Mouse (Mus musculus): Measurements from ENCODE around the gene Myog. TPM values are rescaled to one million over a fixed set of nuclear protein-coding genes. Genes with fewer than 3 reads are reported as not detected.

The Myog gene
- polyA plus RNA-seq, 1 experiment from 2014 or later, result not detected

DNA sequence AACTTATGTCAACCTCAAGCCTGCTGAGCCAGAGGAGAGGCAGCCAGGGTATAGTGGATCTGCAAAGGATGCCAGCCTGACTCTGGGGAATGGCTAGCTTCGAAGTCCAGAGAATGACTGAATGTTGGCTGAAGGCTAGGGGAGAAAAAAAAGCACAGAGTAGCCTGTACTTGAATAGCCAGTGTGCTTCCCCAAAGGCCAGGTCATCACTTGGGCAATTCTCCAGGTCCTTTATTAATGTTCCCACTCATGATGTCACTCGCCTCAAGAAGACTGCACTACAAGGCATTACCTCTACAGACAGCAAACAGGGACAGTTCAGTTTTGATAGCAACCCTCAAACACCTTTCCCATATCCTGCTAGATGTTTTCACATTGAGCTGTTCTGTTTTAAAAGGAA lies 20.5 kb downstream of the Myog start:
- DNase-seq (ENCODE audit: low spot score, missing footprints), result no peak
- H3K4me2 ChIP-seq, result no peak overlapping the region
- H3K4me3 ChIP-seq (ENCODE audit: low read depth, low read length), result no peak overlapping the region
- no peaks in the 10 kb centered on the region for H3K27me3 ChIP-seq (ENCODE audit: control insufficient read depth, insufficient read depth, low read length)
- H3K9ac ChIP-seq (ENCODE audit: low read length), result no peak overlapping the region
- no peak overlapping the region for H3K27ac ChIP-seq (ENCODE audit: low read depth, low read length)
- no peaks in the 10 kb centered on the region for H3K9me3 ChIP-seq (ENCODE audit: control insufficient read depth, low read length)
- H3K4me1 ChIP-seq (ENCODE audit: control insufficient read depth, insufficient read depth, low read length), result peaks cover 4% of the 10 kb centered on the region; the same call in 1 of the 2 replicates
- no peaks in the 10 kb centered on the region for H3K36me3 ChIP-seq (ENCODE audit: control insufficient read depth, insufficient read depth, low read length)
- WGBS, result 84% methylated on average over 2 of the region's 2 CpGs
- ATAC-seq (ENCODE audit: low FRiP score), result no peak

DNA sequence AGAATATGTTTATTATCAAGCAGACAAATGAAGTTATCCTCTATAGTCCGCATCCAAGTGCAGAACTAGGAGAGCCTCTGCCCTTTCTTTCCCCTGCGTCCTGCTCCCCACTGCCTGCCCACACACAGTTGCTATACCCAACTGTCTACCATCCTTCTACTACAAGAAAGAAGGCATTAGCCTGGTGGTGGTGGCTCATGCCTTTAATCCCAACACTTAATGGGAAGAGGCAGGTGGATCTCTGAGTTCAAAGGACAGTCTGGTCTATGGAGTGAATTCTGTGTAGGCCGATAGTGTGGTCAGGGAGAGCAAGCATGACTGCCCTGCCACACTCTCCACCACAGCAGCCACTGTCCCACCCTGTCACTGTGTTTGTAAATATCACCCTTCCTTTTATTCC lies 20.9 kb downstream of the Myog start:
- WGBS, result 92% methylated on average over 3 of the region's 3 CpGs
- no peak overlapping the region for H3K4me3 ChIP-seq (ENCODE audit: low read depth, low read length)
- ATAC-seq (ENCODE audit: low FRiP score), result no peak
- H3K27ac ChIP-seq (ENCODE audit: low read depth, low read length), result no peak overlapping the region
- DNase-seq (ENCODE audit: low spot score, missing footprints), result no peak
- H3K9ac ChIP-seq (ENCODE audit: low read length), result no peak overlapping the region
- no peaks in the 10 kb centered on the region for H3K9me3 ChIP-seq (ENCODE audit: control insufficient read depth, low read length)
- H3K27me3 ChIP-seq (ENCODE audit: control insufficient read depth, insufficient read depth, low read length), result no peaks in the 10 kb centered on the region
- H3K4me2 ChIP-seq, result no peak overlapping the region
- no peaks in the 10 kb centered on the region for H3K36me3 ChIP-seq (ENCODE audit: control insufficient read depth, insufficient read depth, low read length)
- peaks cover 4% of the 10 kb centered on the region; the same call in 1 of the 2 replicates for H3K4me1 ChIP-seq (ENCODE audit: control insufficient read depth, insufficient read depth, low read length)

DNA sequence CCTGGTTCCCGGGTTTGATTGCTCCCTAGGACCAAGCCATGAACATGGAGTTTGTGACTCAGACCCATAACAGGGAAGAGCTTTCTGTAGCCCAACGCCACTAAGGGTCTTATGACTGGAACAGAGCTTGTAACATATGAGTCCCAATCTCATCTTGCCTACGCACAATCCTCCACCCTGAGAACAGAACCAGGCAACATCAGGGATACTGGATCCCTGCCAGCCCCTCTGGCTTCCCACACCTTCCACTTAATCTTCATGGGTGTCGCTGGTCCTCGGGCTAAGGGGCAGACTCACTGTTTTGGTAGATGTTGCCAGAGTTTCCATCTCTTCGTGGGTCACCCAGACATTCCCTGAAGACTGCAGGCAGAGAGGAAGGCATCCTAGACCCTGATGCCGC lies 22.0 kb downstream of the Myog start:
- DNase-seq (ENCODE audit: low spot score, missing footprints) (no peak), ATAC-seq (ENCODE audit: low FRiP score) (no peak)
- peaks cover 4% of the 10 kb centered on the region; the same call in 1 of the 2 replicates for H3K4me1 ChIP-seq (ENCODE audit: control insufficient read depth, insufficient read depth, low read length)
- no peak overlapping the region for H3K27ac ChIP-seq (ENCODE audit: low read depth, low read length)
- no peak overlapping the region for H3K4me2 ChIP-seq
- H3K36me3 ChIP-seq (ENCODE audit: control insufficient read depth, insufficient read depth, low read length), result no peaks in the 10 kb centered on the region
- H3K27me3 ChIP-seq (ENCODE audit: control insufficient read depth, insufficient read depth, low read length), result no peaks in the 10 kb centered on the region
- H3K9ac ChIP-seq (ENCODE audit: low read length), result no peak overlapping the region
- WGBS, result 94% methylated on average over 7 of the region's 7 CpGs
- H3K4me3 ChIP-seq (ENCODE audit: low read depth, low read length), result no peak overlapping the region
- H3K9me3 ChIP-seq (ENCODE audit: control insufficient read depth, low read length), result no peaks in the 10 kb centered on the region

DNA sequence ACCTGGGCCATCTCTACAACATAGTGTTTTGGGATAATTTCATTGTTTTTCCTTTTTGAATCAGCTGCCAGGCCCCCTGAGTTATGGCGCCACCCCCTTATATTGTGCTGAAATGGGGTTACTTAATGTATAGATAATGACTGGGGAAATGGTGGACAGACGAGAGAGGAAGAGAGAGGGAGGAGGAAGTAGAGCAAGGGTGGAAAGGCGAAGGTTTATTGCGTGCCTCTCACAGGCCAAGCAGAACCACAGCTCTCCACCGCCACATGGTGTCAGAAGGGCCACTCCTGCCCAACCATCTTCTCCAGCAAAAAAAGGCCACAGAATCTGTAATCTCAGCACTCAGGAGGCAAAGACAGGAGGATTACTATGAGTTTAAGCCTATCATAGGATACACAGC lies 25.4 kb downstream of the Myog start:
- Histone ChIP-seq H3K27ac (ENCODE audit: low read depth, low read length) (no peak overlapping the region), H3K9me3 (ENCODE audit: control insufficient read depth, low read length) (no peaks in the 10 kb centered on the region), H3K9ac (ENCODE audit: low read length) (no peak overlapping the region), H3K4me1 (ENCODE audit: control insufficient read depth, insufficient read depth, low read length) (no peaks in the 10 kb centered on the region), H3K4me3 (ENCODE audit: low read depth, low read length) (no peak overlapping the region), H3K4me2 (no peak overlapping the region), H3K36me3 (ENCODE audit: control insufficient read depth, insufficient read depth, low read length) (no peaks in the 10 kb centered on the region), H3K27me3 (ENCODE audit: control insufficient read depth, insufficient read depth, low read length) (no peaks in the 10 kb centered on the region)
- ATAC-seq (ENCODE audit: low FRiP score) (no peak), DNase-seq (ENCODE audit: low spot score, missing footprints) (no peak)
- WGBS, result 86% methylated on average over 5 of the region's 5 CpGs

DNA sequence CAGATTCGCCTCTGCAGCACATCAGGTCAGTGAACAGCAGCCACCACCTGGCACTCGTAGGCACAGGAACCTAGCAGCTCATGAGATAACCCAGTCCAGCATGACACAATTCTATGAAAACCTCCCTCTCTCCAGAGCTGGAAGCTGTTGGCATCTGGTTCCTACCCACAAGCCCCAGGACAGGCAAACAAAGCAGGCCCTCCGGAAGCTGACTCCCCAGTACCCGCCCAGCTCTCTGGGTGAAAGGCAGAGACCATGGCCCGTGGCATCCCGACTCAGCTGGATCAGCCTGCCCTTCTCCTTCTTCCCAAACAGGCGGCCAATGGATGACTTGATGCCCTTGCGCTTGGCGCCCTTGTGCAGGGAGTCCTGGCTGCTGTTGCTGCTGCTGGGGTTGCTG lies 26.6 kb downstream of the Myog start:
- ATAC-seq (ENCODE audit: low FRiP score) (no peak), DNase-seq (ENCODE audit: low spot score, missing footprints) (peak; percentile 17)
- H3K4me3 ChIP-seq (ENCODE audit: low read depth, low read length), result no peak overlapping the region
- no peak overlapping the region for H3K9ac ChIP-seq (ENCODE audit: low read length)
- H3K9me3 ChIP-seq (ENCODE audit: control insufficient read depth, low read length), result no peaks in the 10 kb centered on the region
- 89% methylated on average over 9 of the region's 9 CpGs for WGBS
- H3K27ac ChIP-seq (ENCODE audit: low read depth, low read length), result no peak overlapping the region
- H3K4me2 ChIP-seq, result no peak overlapping the region
- no peaks in the 10 kb centered on the region for H3K27me3 ChIP-seq (ENCODE audit: control insufficient read depth, insufficient read depth, low read length)
- H3K4me1 ChIP-seq (ENCODE audit: control insufficient read depth, insufficient read depth, low read length), result peaks cover 5% of the 10 kb centered on the region; the same call in 1 of the 2 replicates
- no peaks in the 10 kb centered on the region for H3K36me3 ChIP-seq (ENCODE audit: control insufficient read depth, insufficient read depth, low read length)

DNA sequence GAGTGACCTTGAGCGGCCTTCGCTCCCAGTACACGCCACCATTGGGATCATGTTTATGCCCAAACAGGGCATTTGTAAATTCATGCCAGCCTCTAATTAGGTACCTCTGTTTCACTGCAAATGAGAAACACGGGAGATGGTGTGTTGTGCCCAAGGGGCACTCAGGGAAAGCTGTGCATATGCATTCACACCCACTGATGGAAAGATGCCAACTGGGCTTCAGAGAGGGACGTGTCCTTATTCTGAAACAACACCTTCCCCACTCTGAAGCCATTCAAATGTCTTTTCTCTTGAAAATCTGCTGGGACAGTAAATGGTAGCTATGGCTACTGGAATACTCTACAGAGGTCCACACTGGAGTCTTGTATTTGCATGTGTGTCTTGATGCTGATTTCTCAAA lies 28.5 kb downstream of the Myog start:
- WGBS, result 85% methylated on average over 5 of the region's 5 CpGs
- Histone ChIP-seq H3K4me3 (ENCODE audit: low read depth, low read length) (no peak overlapping the region), H3K9me3 (ENCODE audit: control insufficient read depth, low read length) (no peaks in the 10 kb centered on the region), H3K4me1 (ENCODE audit: control insufficient read depth, insufficient read depth, low read length) (peaks cover 5% of the 10 kb centered on the region; the same call in 1 of the 2 replicates), H3K27ac (ENCODE audit: low read depth, low read length) (no peak overlapping the region), H3K27me3 (ENCODE audit: control insufficient read depth, insufficient read depth, low read length) (no peaks in the 10 kb centered on the region), H3K4me2 (no peak overlapping the region), H3K36me3 (ENCODE audit: control insufficient read depth, insufficient read depth, low read length) (no peaks in the 10 kb centered on the region), H3K9ac (ENCODE audit: low read length) (no peak overlapping the region)
- DNase-seq (ENCODE audit: low spot score, missing footprints), result no peak
- ATAC-seq (ENCODE audit: low FRiP score), result no peak

DNA sequence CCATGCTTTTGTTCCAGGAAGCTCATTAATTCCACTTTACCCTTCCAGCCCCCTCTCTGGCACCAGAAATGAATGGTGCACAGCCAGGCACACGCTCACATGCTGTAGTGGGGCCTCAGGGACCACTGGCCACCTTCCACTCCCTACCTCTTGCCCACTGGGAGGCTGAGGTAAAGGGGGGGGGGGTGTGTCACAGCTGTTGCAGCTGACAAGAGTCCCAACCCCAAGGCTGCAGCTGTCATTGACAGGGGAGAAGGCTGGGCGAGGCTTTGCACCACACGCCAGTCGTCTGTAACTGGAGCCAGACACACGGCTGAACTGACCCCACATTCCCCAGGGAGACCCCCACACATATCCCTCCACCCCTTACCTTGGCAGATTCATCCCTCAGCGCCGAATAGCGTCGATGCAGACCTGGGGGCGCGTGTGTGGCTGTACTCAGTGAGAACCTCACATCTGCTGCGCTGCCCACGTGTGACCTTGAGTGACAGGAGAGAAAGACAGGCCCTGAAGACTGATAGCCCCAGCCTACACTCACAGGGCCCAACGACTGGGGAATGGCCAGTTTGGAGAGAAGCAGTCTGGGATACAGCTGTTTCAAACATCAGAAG lies 31.0 kb downstream of the Myog start:
- H3K4me2 ChIP-seq, result no peak overlapping the region
- DNase-seq (ENCODE audit: low spot score, missing footprints) (peak; percentile 75), ATAC-seq (ENCODE audit: low FRiP score) (no peak)
- H3K27ac ChIP-seq (ENCODE audit: low read depth, low read length), result no peak overlapping the region
- no peaks in the 10 kb centered on the region for H3K36me3 ChIP-seq (ENCODE audit: control insufficient read depth, insufficient read depth, low read length)
- WGBS, result 74% methylated on average over 14 of the region's 14 CpGs
- no peaks in the 10 kb centered on the region for H3K27me3 ChIP-seq (ENCODE audit: control insufficient read depth, insufficient read depth, low read length)
- no peaks in the 10 kb centered on the region for H3K9me3 ChIP-seq (ENCODE audit: control insufficient read depth, low read length)
- no peak overlapping the region for H3K4me3 ChIP-seq (ENCODE audit: low read depth, low read length)
- peaks cover 5% of the 10 kb centered on the region; the same call in 1 of the 2 replicates for H3K4me1 ChIP-seq (ENCODE audit: control insufficient read depth, insufficient read depth, low read length)
- 0 out of 2 replicates have a peak overlapping the region, but pooled peaks have one; percentile 16 for H3K9ac ChIP-seq (ENCODE audit: low read length)

DNA sequence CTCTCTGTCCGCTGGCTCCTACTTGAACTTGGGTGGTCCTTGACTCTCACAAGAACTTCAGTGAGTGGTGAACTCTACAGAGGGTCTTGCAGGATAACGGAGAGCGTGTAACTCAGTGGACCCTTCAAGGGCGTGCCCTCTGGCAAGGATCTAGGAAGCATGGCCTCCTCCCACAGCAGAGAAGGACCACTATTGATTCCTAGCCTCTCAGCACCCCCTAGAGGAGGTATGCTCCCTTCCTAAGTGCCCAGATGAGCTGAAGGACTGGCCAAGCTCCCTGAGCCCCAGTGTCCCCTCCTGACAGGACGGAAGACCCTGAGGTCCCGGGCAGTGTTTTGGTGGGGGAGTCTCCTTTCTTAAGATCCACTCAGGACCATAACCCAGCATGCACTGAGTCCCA lies 32.8 kb downstream of the Myog start:
- Histone ChIP-seq H3K4me2 (no peak overlapping the region), H3K27ac (ENCODE audit: low read depth, low read length) (no peak overlapping the region), H3K36me3 (ENCODE audit: control insufficient read depth, insufficient read depth, low read length) (no peaks in the 10 kb centered on the region), H3K27me3 (ENCODE audit: control insufficient read depth, insufficient read depth, low read length) (no peaks in the 10 kb centered on the region), H3K9ac (ENCODE audit: low read length) (no peak overlapping the region), H3K4me1 (ENCODE audit: control insufficient read depth, insufficient read depth, low read length) (peaks cover 5% of the 10 kb centered on the region; the same call in 1 of the 2 replicates), H3K4me3 (ENCODE audit: low read depth, low read length) (no peak overlapping the region), H3K9me3 (ENCODE audit: control insufficient read depth, low read length) (no peaks in the 10 kb centered on the region)
- DNase-seq (ENCODE audit: low spot score, missing footprints) (peak; percentile 64), ATAC-seq (ENCODE audit: low FRiP score) (no peak)
- 87% methylated on average over 6 of the region's 6 CpGs for WGBS

DNA sequence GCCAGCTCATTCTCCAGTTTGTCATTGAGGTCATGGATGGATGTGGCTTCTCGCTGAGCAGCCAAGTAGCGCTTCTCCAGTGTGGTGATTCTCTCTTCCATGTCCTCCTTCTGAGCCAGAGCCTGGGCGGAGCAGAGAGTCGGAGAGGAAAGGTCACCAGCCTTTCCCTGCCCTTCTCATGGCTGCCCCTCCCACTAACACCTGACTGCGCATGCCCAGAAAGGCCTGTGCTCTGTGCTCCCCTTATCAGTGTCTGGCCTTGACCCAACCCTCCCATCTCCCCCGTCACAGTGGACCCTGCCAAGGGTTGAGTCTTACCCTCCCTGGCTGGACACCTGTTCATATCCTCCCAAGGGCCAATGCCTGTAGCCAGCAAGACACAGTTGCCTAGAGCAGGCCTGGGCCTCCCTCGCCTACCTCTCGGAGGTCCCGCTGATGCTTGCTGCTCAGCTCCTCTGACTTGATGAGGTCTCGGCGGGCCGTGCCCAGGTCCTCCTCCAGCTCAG lies 37.1 kb downstream of the Myog start:
- Histone ChIP-seq H3K4me1 (ENCODE audit: control insufficient read depth, insufficient read depth, low read length) (no peaks in the 10 kb centered on the region), H3K9ac (ENCODE audit: low read length) (no peak overlapping the region), H3K27ac (ENCODE audit: low read depth, low read length) (no peak overlapping the region), H3K36me3 (ENCODE audit: control insufficient read depth, insufficient read depth, low read length) (no peaks in the 10 kb centered on the region), H3K4me2 (no peak overlapping the region), H3K27me3 (ENCODE audit: control insufficient read depth, insufficient read depth, low read length) (no peaks in the 10 kb centered on the region), H3K4me3 (ENCODE audit: low read depth, low read length) (no peak overlapping the region), H3K9me3 (ENCODE audit: control insufficient read depth, low read length) (no peaks in the 10 kb centered on the region)
- ATAC-seq (ENCODE audit: low FRiP score) (no peak), DNase-seq (ENCODE audit: low spot score, missing footprints) (no peak)
- WGBS, result 94% methylated on average over 12 of the region's 12 CpGs
